Mouse (Mus musculus): ENCODE data around the gene Sel1l2.
A peak's percentile ranks its signal among the peaks of the same experiment; 100 is the strongest.

Sel1l2 gene

DNA sequence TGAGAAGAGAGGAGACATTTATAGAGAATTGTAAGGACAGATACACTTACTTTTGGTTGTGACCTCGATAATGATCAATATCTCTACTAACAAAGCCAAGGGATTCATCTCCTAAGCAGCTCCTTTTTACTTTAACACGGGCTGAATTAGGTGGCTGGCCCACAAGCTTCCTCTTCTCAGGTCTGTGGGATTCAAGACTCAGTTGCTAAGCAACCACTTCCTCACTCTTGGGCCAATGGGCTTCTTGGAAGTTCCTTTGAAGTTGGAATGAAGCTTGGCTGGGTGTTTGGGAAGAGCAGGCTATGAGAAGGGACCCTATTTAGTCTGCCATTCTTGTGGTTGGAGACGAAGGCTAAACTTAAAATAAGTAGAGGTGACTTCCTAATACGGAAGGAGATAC is at the start of gene Sel1l2:
Sel1l2 (minus strand) TSS at position 182 of the 400 bp plus-strand sequence.
- no peak for DNase-seq

DNA sequence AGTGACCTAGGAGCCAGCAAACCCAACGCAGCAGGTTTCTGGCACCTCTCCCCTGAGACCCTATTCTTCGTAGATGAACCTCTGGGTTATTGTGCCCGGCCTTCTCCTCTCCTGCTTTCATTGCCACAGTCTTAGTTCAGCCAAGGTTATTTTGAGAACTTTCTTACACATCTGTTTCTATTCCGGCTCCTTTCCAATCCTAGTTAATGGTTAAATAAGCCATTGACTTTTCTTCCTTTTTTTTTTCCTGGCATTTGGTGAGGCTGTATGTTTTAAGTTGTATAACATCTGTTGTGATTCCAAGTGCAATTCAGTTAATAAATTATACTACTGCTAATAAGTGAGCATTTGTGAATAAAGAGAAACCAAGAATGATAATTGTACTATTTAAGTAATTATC is 49.6 kb upstream of the Sel1l2 start:
- peak; percentile 5 for DNase-seq

- DNase-seq: no peak
Observed at GRCm38 (mm10) chr2:140427283-140427682, 37.8 kb upstream of the Sel1l2 start.

DNA sequence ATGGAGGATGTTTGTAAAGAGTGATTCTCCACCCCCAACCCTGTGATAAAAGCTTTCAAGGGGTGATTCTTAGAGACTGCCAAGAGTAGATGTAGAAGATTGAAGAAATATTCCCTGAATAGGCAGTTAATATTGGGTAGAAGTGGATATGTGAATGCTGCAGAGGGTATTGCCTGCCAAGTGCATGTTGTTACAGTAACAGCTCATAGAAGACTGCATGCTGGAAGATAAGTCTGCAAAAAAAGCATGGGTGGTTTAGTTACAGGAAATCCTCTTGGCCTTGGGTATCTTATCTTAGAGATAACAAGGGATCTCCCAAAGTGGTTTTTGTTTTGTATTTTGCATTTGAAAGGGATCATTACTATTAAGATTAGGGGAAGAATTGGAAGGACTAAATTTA is 36.3 kb upstream of the Sel1l2 start:
- no peak for DNase-seq

DNA sequence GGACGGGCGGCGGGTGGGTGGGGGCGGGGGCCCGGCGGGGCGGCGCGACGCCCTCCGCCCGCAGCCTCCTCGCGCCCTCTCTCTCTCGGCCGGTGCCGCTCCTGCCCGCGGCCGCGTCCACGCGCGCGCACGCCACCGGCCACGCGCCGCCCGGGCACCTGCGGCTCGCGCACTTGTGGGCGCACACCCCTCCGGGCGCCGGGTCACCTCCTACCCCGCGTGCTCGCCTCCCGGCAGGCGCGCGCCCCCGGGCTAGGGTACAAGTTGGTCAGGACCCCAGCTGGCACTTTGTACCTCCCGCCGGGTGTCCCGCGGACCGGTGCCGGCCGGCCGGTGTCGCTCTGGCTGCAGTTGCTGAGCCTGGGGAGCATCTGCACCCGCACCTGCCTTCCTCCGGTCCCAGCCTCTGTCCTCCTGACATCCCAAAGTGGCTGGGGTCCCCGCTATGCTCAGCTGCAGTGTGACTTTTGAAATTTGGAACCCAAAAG is 6.3 kb upstream of the Sel1l2 start:
- peak; percentile 40 for DNase-seq

DNA sequence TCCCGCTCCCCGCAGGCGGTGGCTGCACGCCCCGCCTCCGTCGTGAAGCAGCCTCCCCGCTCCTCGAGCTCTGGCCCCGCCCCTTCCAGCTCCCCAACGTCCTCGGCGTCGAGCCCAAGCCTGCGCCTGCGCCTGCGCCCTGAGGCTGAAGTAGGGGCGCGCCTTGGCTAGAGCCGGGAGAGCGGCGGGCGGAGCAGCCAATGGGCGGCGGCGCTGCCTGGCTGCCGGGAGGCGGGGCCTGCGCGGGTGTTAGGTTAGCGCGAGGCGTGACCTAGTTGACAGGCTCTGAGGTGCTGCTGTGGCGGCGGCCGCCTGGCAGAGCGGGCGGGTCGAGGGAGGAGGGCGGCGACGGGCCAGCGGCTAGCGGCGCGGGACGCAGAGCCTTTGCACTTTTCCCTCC is 5.7 kb upstream of the Sel1l2 start, which contains the start of gene Macrod2:
Macrod2 (plus strand) TSS at position 131 of the 400 bp plus-strand sequence.
- peak; percentile 99 for DNase-seq

DNA sequence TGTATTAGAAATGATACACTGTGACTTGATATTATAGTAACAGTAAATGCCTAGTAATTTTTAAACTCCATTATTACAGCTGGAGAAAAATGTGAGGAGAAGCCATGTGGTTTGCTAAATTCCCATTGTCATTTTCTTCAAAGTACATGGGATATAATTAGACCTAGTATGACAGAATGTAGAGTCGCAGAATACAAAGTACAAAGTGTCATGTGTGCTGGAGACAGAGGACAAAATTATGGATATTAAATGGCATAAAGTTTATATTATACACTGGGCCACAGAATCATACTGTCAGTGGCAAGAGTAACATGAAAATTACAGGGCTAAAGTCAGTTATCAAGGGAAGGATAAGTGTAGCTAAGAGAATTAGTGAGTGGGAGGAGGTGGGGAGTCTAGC is 24.7 kb downstream of the Sel1l2 start:
- DNase-seq: no peak

DNA sequence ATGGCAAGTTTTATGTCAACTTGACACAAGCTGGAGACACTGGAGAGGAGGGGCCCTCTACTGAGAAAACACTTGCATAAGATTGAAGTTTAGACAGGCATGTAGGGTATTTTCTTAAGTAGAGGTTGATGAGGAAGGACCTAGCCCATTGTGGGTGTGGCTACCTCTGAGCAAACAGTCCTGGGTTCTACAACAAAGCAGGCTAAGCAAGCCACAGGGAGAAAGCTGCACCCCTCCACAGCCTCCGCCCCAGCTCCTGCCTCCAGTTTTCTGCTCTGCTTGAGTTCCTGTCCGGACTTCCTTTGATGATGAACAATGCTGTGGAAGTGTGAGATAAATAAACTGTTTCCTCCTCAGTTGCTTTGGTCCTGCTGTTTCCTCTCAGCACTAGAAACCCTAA is 29.6 kb downstream of the Sel1l2 start:
- DNase-seq: no peak

GRCm38 (mm10) chr2:140342394-140342793 is 47.1 kb downstream of the Sel1l2 start:
- DNase-seq: no peak

DNA sequence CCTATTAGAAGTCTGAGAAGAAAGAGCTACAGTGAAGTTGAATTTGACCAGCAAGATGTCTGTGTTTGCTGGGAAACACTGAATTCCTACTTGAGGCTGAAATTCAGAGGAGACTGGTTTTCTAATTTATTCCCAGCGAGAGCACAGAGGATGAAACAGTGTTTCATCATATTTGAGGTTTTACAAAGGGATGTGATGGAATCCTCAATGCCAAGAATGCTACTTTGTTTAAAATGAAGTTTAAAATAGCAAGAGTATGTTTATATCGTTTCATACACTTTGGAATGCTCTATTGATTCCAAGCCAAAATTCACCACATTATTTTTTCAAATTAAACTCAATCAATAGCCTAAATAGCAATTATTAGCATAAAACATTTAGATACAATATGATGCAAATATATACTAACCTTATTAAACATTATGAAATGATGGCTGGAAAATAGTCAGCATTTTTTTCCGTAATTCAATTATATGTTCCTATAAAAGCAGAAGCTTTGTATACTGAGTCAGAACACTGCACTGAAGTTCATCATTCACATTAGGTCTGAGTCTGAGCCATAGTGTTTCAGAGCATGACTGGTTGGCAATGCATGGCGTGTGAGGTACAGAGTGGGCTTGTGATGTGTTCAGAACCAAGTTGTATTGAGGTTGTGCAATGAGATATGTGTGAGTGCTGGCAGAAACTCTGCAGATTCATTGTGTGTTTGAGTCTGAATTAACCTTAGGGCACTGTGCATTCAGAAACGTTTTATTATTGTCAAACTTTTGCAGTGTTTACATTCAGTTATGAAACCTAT is 58.8 kb downstream of the Sel1l2 start:
- no peak for DNase-seq

DNA sequence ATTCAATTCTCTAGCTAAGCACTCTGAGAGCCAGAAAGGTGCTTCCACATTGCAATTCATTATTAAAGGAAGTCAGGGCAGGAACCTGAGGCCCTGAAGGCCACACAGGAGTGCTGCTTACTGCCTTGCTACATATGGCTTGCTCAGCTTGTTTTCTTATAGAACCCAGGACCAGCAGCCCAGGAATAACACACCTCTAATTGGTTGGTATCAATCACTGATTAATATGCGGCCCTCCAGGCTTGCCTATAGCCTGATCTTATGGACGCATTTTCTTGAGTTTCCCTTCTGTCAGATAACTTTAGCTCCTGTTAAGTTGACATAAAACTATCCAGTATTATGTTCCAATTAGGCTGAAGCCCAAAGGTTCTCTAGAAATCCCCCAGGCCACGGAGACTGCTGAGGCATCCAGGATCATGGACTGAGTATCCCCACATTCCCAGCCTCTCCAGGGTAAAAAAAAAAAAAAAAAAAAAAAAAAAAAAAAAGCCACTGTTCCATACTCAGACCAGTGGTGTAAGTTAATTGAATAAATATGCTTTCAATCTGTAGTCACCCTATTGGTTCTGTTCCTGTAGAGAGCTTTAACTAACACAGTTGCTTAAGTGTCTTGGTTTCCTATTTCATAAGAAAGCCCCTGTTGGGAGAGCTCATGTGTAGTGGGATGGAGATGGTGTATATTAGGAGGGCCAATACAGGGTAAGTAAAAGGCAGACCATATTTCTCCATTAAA is 86.4 kb downstream of the Sel1l2 start:
- DNase-seq: no peak

DNA sequence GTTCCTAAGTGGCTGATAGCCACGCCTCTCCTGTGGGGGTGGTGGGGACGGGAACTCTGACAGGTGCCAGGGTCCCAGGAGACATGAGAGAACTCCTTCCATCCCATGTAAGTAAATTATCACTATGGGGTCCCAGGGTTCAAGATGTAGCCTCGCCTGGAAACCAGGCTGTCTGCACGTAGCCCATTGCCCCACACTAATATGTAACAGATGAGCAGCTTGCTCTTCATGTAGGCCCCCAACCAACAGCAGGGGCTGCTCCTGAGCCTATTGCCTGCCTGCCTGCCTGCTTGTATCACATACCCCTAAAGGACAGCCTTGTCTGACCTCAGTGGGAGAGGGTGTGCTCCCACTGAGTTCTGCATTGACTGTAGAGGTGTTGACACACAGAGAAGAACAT is 92.4 kb downstream of the Sel1l2 start:
- DNase-seq: no peak

- no peak for DNase-seq
Observed at GRCm38 (mm10) chr2:140293820-140294219, 95.7 kb downstream of the Sel1l2 start.

GRCm38 (mm10) chr2:140280808-140281207 is 108.7 kb downstream of the Sel1l2 start:
- DNase-seq: no peak

DNA sequence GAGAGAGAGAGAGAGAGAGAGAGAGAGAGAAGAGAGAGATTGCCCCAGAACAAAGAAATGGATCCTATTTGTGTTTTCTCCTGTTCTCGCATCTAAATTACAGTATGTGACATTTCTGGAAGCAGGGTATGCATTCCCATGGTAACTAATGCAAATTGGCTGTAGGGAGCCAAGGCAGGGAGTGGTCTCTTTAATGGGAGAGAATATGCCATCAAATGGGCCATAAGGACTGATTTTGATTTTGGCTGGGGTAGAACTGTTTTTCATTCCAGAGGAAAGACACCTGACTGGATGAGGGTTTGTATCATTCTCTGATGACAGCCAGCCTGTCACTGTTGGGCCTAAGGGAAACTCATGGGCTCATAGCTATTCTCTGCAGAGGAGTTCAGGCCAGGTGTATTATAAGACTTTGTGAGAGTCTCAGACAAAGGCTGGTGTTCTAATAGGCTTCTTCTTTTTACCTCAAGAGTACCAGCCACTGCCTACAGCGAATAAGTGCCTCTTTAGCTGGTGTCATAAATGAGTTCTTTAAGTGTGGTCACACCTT is 133.8 kb downstream of the Sel1l2 start:
- DNase-seq: no peak

DNA sequence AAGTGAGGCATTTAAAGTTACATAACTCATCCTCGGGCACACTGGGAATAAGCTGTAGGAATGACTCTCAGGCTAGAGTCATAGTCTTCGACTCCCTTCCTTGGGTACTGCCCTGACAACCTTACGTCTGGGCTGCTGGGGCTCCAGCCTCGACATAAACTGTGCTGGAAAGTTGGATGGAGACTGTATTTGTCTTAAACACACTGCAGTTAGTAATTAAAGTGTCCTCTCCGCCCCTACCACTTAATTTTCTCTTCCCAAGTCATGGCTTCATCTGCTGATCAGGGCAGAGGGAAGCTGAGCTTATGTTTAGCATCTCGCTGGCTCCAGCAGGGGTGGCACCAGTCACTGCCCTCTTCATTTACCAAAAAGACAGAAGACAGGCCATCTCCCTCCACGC is 135.2 kb downstream of the Sel1l2 start:
- DNase-seq: no peak

DNA sequence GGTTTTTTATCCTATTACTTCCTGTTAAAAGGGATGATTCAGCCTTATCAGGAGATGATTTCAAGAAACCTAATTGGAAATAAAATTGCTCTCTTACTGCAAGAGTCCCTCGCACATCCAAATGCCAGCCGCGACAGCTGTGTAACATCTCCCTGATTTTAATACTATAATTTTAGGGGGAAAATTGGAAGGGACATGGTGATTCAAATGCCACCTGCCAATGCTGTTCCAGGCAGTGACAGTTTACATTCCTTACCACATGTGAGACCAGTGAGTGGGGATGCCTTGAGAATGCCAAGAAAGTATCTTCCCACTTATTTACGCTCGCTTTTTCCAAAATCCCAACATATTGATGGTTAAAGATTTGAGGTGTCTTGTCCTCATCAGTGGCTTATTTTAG is 146.4 kb downstream of the Sel1l2 start:
- DNase-seq: no peak

GRCm38 (mm10) chr2:140242398-140242797 is 147.1 kb downstream of the Sel1l2 start:
- no peak for DNase-seq

DNA sequence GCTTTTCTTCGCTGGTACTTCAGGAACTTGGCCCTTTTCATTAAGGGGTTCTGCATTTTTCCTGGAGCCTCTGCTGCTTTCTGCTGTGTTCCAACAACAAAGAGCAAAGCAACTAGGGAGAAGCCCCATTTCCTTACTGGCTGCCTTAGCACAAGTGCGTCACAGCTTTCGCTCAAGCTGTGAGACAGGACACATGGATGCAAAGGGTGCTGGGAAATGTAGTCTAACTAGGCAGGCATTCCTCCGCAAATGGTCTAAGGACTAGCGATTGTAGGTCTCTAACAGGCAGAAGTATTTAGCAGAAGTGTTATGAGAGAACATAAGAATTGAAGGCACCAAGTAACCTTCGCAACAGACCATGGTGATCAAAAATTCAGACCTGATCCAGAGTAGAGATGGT is 152.3 kb downstream of the Sel1l2 start:
- DNase-seq: no peak

GRCm38 (mm10) chr2:140230295-140230694 is 159.2 kb downstream of the Sel1l2 start:
- DNase-seq: no peak

DNA sequence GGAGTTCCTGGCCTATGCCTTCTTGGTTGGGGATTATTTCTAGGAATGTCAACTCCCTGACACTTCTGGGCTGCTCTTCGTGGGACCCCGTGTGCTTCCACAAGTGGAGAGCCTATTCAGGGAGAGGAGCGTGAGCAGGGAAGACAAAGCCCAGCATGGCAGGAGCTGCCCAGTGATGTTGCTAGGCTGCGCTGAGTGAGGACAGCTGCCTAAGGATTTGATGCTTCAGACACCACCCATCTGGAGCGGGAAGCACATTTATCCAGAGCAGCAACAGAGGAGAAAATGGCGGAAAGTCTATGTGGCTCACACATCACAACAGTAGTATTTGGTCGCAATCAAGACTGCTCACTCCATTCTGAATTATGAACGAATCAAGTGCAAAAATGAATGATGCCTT is 169.2 kb downstream of the Sel1l2 start:
- DNase-seq: no peak

GRCm38 (mm10) chr2:140215965-140216364 is 173.5 kb downstream of the Sel1l2 start:
- DNase-seq: no peak

DNA sequence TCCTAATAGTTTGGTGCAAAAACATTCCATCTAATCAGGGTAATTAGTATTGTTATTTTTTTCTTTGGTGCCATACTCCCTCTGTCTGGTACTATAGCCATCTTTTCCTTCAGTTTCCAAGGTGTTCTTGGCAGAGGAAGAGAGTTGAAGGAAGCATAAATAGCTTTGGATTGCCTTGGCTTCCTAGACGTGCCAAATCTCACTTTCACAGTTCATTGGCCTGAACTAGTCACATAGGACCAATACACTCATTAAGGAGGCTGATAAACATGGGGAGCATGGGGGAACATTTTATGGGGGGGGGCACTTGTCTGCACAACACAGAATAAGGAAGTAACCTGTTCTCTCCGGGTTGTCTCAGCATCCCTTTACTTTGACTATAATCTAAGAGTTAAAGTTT is 174.1 kb downstream of the Sel1l2 start:
- DNase-seq: no peak

DNA sequence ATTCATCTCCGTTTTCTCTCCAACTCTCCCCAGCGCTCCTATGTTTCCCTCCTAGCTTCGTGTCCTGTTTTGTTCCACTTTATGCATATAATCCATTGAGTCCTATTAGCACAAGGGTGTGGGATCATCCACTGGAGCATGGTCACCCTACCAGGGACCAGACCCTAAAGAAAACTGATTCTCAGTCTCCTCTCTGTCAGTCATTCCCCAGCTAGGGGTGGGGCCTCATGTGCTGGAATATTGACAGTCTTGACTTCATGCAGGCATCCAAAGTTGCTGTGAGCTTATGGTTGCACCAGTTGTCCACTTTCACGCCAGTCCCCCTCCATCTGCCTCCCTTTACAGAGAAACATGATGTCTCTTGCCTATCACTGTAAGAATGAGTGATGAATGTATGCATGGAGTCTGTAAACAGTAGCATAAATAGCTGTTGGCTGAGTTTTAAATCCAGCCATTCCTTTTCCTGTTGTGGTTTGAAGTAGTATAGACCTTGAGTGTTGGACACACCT is 174.9 kb downstream of the Sel1l2 start:
- no peak for DNase-seq

Measured in kidney, adult 11 months (tissue).